Mouse (Mus musculus) liver, adult 2 months (tissue): ENCODE results near the gene Calhm3.

Experiments used
- CTCF ChIP-seq: fragments of 200-500 bp; IDR thresholded peaks from 2 replicates; pipeline ENCODE4 v1.5.1; 2011; ENCODE audit warnings: low read depth, low read length, control low read depth
- POLR2A ChIP-seq: fragments of 200-500 bp; IDR thresholded peaks from 2 replicates; pipeline ENCODE4 v1.6.1; 2011; ENCODE audit warnings: low read length, control low read depth; ENCODE audit not compliant: insufficient read depth; ENCODE audit errors: extremely low read depth

- TF ChIP-seq CTCF (no peak), POLR2A (no peak)
Observed at GRCm38 (mm10) chr19:47201972-47202371, 44.4 kb upstream of the Calhm3 start.
